Mouse (Mus musculus) kidney, embryonic 16.5 days (tissue): Measurements from ENCODE around the gene Sos2. TPM values are rescaled to one million over a fixed set of nuclear protein-coding genes. Genes with fewer than 3 reads are reported as not detected.

Source experiments
- ATAC-seq: fragments of 200-750 bp; cut with Nextera tagmentation; 2 replicates; pipeline ENCODE4 v1.8.0; 2017; ENCODE audit warnings: moderate TSS enrichment; ENCODE audit not compliant: low FRiP score, low TSS enrichment
- H3K27ac ChIP-seq: fragments of 300-500 bp; sonication (generic); 2 replicates; pipeline ENCODE4 v1.5.1; 2014; ENCODE audit warnings: low read length
- H3K27me3 ChIP-seq: fragments of 300-500 bp; sonication (generic); 2 replicates; pipeline ENCODE4 v1.6.1; 2014; ENCODE audit warnings: low read length, control low read depth, mixed read lengths; ENCODE audit not compliant: insufficient read depth
- H3K36me3 ChIP-seq: fragments of 300-500 bp; sonication (generic); 2 replicates; pipeline ENCODE4 v1.6.1; 2014; ENCODE audit warnings: low read length, control low read depth, mixed read lengths; ENCODE audit not compliant: insufficient read depth
- H3K4me1 ChIP-seq: fragments of 300-500 bp; sonication (generic); 2 replicates; pipeline ENCODE4 v1.6.1; 2014; ENCODE audit warnings: low read length, control low read depth, mixed read lengths; ENCODE audit not compliant: insufficient read depth
- H3K4me2 ChIP-seq: fragments of 300-500 bp; sonication (generic); replicated peaks from 2 replicates; pipeline ENCODE4 v1.6.1; 2014; ENCODE audit warnings: low read depth, low read length
- H3K4me3 ChIP-seq: fragments of 300-500 bp; sonication (generic); 2 replicates; pipeline ENCODE4 v1.5.1; 2014; ENCODE audit warnings: mild to moderate bottlenecking, low read length
- H3K9ac ChIP-seq: fragments of 300-500 bp; sonication (generic); replicated peaks from 2 replicates; pipeline ENCODE4 v1.6.1; 2014; ENCODE audit warnings: low read length
- H3K9me3 ChIP-seq: fragments of 300-500 bp; sonication (generic); 2 replicates; pipeline ENCODE4 v1.6.1; 2016; ENCODE audit warnings: low read length, control low read depth
- WGBS: fragments of 180-500 bp; shearing (Covaris S2); extraction: QIAGEN DNeasy Blood & Tissue Kit; methylation state at CpG from one replicate; pipeline ENCODE4 v1.1.7; 2014; 5-methylcytosine and 5-hydroxymethylcytosine counted together
- polyA plus RNA-seq: library from polyadenylated mRNA; unstranded; fragments of >200 nt; fragmentation: Nextera tagmentation; extraction: Ambion mirVana; gene quantifications from 2 replicates; pipeline ENCODE4 v1.2.1, GENCODE M21; 2015

Sos2 gene
- 7.1 and 9.3 TPM in 2 replicates for polyA plus RNA-seq

DNA sequence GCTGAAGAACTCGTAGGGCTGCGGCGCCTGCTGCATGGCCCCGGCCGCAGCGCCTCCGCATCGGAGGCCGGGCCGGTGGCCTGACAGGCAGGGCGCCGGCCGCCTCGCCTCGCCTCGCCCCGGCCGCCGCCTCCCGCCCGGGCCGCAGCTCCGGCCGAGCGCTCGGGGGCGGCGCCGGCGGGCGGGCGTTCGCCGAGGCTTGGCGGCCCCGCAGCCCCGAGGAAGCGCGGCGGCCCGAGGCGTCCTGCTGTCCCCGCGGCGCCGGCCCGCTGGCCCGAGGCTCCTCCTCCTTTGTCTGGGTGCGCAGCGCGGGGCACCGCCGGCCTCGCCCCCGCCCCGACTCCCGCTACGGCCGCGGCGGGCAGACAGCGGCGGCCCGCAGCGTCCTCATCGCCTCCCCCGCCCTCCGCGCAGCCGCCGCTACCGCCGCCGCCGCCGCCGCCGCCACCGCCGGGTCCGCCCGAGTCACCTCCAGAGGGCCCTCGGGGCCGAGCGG lies at the start of gene Sos2:
Gene Sos2 (minus strand): TSS at position 287 of the 496 bp plus-strand sequence.
- no peaks in the 10 kb centered on the region for H3K36me3 ChIP-seq
- 0% methylated on average over 26 of the region's 85 CpGs for WGBS
- peak; percentile 87 for ATAC-seq

DNA sequence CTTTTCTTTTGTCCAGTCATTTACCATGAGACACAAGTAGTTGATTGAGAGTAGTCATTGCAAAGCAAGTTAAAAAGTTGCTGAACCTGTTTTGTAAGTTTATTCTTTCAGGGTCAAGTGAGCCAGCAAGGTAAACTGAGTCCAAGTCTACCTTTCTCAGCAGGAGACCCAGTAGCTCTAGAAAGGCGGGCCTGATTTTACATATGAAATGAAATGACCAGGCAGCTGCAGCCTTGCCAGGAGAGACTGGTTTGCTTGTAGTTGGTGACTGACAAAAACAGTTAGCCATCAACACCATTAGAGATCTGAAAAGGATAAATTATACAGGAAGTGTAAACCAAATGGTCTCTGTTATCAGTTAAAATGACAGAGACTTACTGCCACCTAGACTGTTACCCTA lies 48.7 kb upstream of the Sos2 start:
- Histone ChIP-seq H3K27ac (no peak overlapping the region), H3K36me3 (no peaks in the 10 kb centered on the region), H3K4me2 (no peak overlapping the region), H3K9me3 (no peaks in the 10 kb centered on the region), H3K9ac (no peak overlapping the region), H3K4me1 (peaks cover 4% of the 10 kb centered on the region; the same call in 1 of the 2 replicates), H3K4me3 (no peak overlapping the region), H3K27me3 (no peaks in the 10 kb centered on the region)
- ATAC-seq = no peak
- WGBS = 89% methylated on average over 1 of the region's 1 CpGs

More for the DNA sequence above, at the start of gene Sos2:
- Histone ChIP-seq H3K9me3 (no peaks in the 10 kb centered on the region), H3K4me3 (peak within 1 kb of the TSS; percentile 85), H3K9ac (peak within 1 kb of the TSS; percentile 95), H3K27me3 (no peaks in the 10 kb centered on the region), H3K4me1 (peaks cover 18% of the 10 kb centered on the region), H3K27ac (peak within 1 kb of the TSS; percentile 96), H3K4me2 (peak within 1 kb of the TSS; percentile 66)

DNA sequence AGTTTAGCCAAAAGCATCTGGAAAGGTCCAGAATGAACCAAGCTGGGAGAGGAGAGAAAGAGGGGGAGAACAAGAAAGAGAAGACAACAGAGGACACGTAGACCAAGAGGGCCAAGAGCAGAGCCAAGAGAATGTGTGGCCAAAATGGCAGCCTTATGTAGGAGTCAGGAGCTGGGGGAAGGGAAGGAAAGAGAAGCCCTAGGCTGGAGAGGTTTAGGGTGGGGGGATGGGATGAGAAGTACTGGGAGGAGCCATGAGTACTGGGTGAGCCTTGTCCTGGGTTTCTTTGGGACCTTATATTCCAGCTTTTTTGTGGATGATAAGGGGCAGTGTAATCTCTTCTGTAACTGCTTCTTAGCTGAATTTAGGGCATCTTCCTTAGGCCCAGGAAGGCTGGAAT lies 47.6 kb upstream of the Sos2 start:
- Histone ChIP-seq H3K36me3 (no peaks in the 10 kb centered on the region), H3K4me2 (no peak overlapping the region), H3K4me3 (no peak overlapping the region), H3K27me3 (no peaks in the 10 kb centered on the region), H3K4me1 (peaks cover 5% of the 10 kb centered on the region; the same call in 1 of the 2 replicates), H3K9me3 (no peaks in the 10 kb centered on the region), H3K9ac (no peak overlapping the region), H3K27ac (no peak overlapping the region)
- ATAC-seq = no peak
- 95% methylated on average over 1 of the region's 1 CpGs for WGBS

DNA sequence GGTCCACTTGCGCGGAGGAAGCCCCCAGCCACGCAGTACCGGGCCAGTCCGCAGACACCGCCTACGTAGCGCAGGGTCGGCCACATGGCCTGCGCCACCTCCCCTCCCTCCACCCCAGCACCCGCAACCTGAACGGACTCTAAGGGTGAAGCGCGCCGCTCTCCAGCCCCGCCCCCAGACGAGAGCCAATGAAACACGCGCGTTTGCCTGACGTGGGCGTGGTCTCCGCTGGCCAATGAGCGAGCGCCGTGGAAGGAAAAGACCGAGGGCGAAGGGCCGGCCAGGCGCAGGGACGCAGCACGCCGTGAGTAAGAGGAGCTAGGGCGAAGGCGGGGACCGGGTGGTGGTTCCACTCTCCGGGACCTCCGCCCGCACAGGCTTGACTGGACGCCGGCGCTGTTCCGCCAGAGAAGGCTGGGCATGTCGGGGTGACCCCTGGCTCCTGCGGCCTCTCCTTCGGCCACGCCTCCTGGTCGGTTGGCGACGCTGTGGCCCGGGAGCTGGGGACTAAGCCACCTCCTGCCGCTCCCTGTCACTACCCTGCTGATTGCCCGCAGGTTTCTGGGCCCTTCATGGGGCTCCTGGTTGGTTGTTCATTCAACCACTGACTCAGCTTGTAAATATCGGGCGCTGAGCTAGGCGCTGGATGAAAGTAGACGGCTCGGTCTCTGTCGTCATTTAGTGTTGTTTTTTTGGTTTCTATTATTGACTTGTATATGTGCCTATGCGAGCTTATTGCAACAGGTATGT lies 43.2 kb upstream of the Sos2 start, which contains the start of the genes L2hgdh and Atp5s:
Gene L2hgdh (minus strand): TSS at position 163 of the 750 bp plus-strand sequence.
Gene Atp5s (plus strand): TSS at position 240 of the 750 bp plus-strand sequence.
- Histone ChIP-seq H3K27ac (peak within 1 kb of the TSS; percentile 92), H3K27me3 (no peaks in the 10 kb centered on the region), H3K9me3 (peaks cover 4% of the 10 kb centered on the region), H3K4me3 (peak within 1 kb of the TSS; percentile 63), H3K36me3 (peaks cover 12% of the 10 kb centered on the region), H3K9ac (peak within 1 kb of the TSS; percentile 78), H3K4me2 (peak within 1 kb of the TSS; percentile 88), H3K4me1 (peaks cover 10% of the 10 kb centered on the region; the same call in 1 of the 2 replicates)
- peak; percentile 97 for ATAC-seq
- under 1% methylated on average over 58 of the region's 60 CpGs for WGBS

DNA sequence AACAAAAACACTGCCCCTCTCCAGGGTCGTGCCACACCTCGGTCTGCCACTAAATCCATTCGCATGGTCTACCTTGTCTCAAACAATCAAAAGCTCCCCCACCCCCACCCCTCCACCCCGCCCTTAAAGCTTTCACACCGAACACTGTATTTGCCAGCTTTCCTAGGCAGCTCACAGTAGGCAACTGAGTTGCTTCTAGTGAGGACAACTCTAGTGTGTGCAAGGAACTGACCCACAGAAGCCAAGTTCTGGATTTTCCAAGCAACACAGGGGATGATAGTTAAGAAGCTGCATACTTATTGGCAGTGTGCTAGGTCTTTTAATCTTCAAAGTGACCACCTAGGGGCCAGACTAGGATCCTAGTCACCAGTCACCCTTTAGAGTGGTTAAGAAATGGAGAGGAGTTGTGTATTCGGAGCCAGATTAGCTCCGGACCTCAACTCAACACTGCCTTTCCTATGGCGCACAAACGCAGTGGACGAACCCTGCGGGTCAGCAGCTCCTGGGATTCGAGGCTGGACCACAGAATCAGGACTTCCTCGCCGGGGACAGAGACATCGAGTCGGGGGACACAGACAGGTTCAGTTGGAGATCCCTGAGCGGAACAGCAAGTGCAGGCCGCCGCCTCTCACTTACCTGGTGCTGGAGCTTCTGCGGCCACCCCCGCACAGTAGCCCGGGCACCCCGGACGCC lies 42.5 kb upstream of the Sos2 start:
- peak overlapping the region; percentile 78 for H3K9ac ChIP-seq
- peak overlapping the region; percentile 63 for H3K4me3 ChIP-seq
- H3K27ac ChIP-seq = peak overlapping the region; percentile 92; the same call in 1 of the 2 replicates
- peaks cover 10% of the 10 kb centered on the region; the same call in 1 of the 2 replicates for H3K4me1 ChIP-seq
- peaks cover 19% of the 10 kb centered on the region for H3K36me3 ChIP-seq
- under 1% methylated on average over 24 of the region's 24 CpGs for WGBS
- H3K4me2 ChIP-seq = peak overlapping the region; percentile 88
- 0 out of 2 replicates have a peak, but pooled peaks have one; percentile 3 for ATAC-seq
- peaks cover 11% of the 10 kb centered on the region for H3K9me3 ChIP-seq
- no peaks in the 10 kb centered on the region for H3K27me3 ChIP-seq

DNA sequence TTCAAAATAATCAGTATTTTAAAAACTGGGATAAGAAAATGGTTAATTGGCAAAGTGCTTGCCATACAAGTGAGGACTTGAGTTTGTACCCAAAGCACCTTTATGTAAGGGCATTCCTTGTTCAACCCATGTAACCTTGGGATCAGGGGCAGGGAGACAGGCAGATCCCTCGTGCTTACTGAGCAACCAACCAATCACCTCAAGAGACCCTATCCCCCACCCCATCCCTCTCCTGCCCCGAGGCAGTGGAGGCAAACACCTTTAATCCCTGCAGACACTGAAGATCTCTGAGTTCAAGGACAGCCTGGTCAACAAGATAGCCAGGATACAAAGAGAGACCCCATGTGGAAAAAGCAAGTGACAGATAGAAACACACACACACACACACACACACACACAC lies 41.7 kb upstream of the Sos2 start:
- Histone ChIP-seq H3K4me3 (peak overlapping the region; percentile 63; the same call in 1 of the 2 replicates), H3K27ac (no peak overlapping the region), H3K9ac (0 out of 2 replicates have a peak overlapping the region, but pooled peaks have one; percentile 29), H3K27me3 (no peaks in the 10 kb centered on the region), H3K9me3 (peaks cover 14% of the 10 kb centered on the region), H3K36me3 (peaks cover 21% of the 10 kb centered on the region), H3K4me2 (peak overlapping the region; percentile 88), H3K4me1 (peaks cover 10% of the 10 kb centered on the region; the same call in 1 of the 2 replicates)
- WGBS = 53% methylated on average over 2 of the region's 2 CpGs
- no peak for ATAC-seq

DNA sequence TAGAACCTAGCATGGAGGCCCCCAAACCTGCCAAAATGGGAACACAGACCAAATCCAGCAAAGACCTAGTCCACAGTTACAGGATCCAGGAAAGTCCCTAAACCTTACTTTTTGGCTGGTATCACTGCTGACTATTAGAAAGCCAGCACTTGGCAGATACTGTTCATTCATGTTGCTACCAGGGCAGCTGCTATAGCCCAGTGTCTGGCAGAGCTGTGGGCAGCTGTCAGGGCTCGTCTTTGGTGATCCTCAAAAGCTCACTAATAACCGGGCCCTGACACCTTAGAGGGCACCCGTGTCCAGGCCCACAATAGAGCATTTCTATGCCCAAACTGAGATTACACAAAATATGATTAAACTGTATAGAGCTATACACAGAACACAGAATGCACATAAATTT lies 41.2 kb upstream of the Sos2 start:
- 94% methylated on average over 3 of the region's 3 CpGs for WGBS
- Histone ChIP-seq H3K9ac (no peak overlapping the region), H3K4me1 (peaks cover 10% of the 10 kb centered on the region; the same call in 1 of the 2 replicates), H3K4me2 (no peak overlapping the region), H3K36me3 (peaks cover 25% of the 10 kb centered on the region), H3K27me3 (no peaks in the 10 kb centered on the region), H3K4me3 (no peak overlapping the region), H3K9me3 (peaks cover 18% of the 10 kb centered on the region), H3K27ac (no peak overlapping the region)
- ATAC-seq = no peak

DNA sequence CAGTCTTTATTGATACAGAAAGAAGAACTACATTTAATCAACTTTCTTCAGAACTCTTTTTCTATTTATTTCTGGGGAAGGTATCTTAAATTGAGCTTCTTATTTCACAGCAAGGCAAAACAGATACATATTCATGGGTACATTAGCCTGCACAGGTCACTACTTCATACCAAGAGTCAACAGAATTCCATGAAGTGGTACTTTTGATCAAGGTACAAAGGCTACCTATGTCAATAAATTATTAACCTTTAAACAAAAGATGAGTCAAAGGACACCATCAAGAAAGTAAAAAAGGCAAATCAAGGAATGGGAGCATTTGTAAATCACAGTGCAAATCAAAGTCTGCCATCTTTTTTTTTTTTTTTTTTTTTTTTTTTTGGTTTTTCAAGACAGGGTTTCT lies 32.0 kb upstream of the Sos2 start:
- no peak for ATAC-seq
- H3K36me3 ChIP-seq = peaks cover 13% of the 10 kb centered on the region
- no peak overlapping the region for H3K4me2 ChIP-seq
- H3K27me3 ChIP-seq = no peaks in the 10 kb centered on the region
- H3K9me3 ChIP-seq = peaks cover 5% of the 10 kb centered on the region; the same call in 1 of the 2 replicates
- H3K9ac ChIP-seq = no peak overlapping the region
- no peak overlapping the region for H3K27ac ChIP-seq
- H3K4me1 ChIP-seq = no peaks in the 10 kb centered on the region
- no peak overlapping the region for H3K4me3 ChIP-seq

DNA sequence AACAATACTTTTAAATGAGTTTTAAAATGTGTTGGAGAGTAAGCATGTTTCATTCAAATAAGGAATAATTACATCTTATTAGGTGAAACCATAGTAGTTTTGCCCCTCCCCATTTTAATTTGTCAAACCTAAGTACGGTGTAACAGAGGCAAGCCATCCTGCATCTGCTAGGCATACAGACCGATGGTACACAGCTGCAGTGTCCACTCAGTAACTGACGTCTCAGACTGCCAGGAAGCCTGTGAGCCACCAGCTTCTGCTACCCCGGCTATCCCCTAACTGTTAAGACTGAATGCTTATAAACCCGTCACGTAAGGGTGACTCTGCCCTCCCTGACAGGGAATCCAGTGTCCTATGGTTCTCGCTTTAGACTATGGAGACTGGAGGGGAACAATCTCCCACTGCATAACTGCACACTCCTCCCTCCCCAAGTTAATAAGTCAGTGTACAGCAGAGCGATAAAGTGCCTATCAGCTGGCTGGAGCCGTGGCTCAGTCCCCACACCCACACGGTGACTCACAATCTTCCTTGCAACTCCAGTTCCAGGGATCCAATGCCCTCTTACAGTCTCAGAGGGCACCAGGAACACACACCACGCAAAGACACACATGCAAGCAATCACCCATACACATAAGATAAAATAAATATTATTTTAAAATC lies 23.3 kb upstream of the Sos2 start:
- ATAC-seq = peak; percentile 88
- no peaks in the 10 kb centered on the region for H3K9me3 ChIP-seq
- 61% methylated on average over 11 of the region's 11 CpGs for WGBS
- H3K4me2 ChIP-seq = no peak overlapping the region; the same call in 1 of the 2 replicates
- H3K27ac ChIP-seq = no peak overlapping the region
- 0 out of 2 replicates have a peak, but pooled peaks cover 11% of the 10 kb centered on the region for H3K36me3 ChIP-seq
- no peak overlapping the region for H3K4me3 ChIP-seq
- H3K27me3 ChIP-seq = no peaks in the 10 kb centered on the region
- H3K4me1 ChIP-seq = no peaks in the 10 kb centered on the region
- H3K9ac ChIP-seq = no peak overlapping the region
